Mouse (Mus musculus): Measurements from ENCODE around the gene Tm9sf2. TPM values are rescaled to one million over a fixed set of nuclear protein-coding genes. Genes with fewer than 3 reads are reported as not detected.

Gene Tm9sf2
- polyA plus RNA-seq, 1 experiment from 2014 or later = 115 TPM

GRCm38 (mm10) chr14:122181078-122181814, 74.4 kb downstream of the Tm9sf2 start, which contains the start of gene Clybl:
TSS of gene Clybl (plus strand) at chr14:122181704.
- H3K4me1 ChIP-seq = peaks cover 32% of the 10 kb centered on the region
- no peaks in the 10 kb centered on the region for H3K36me3 ChIP-seq
- no peaks in the 10 kb centered on the region for H3K27me3 ChIP-seq (replicated peaks)
- H3K9me3 ChIP-seq = no peaks in the 10 kb centered on the region
- H3K9ac ChIP-seq = peak within 1 kb of the TSS; percentile 87
- H3K4me2 ChIP-seq = peak within 1 kb of the TSS; percentile 80
- peak within 1 kb of the TSS; percentile 88 for H3K4me3 ChIP-seq
- ATAC-seq (ENCODE audit: extremely low read depth, insufficient number of reproducible peaks, low FRiP score, low TSS enrichment) = peak; percentile 98
- peak within 1 kb of the TSS; percentile 74 for H3K27ac ChIP-seq (replicated peaks)
- 5% methylated on average over 43 of the region's 45 CpGs for WGBS

- Histone ChIP-seq H3K4me2 (peak overlapping the region; percentile 80), H3K9ac (peak overlapping the region; percentile 87), H3K27me3 (replicated peaks) (no peaks in the 10 kb centered on the region), H3K4me1 (peaks cover 32% of the 10 kb centered on the region), H3K36me3 (no peaks in the 10 kb centered on the region), H3K27ac (replicated peaks) (peak overlapping the region; percentile 74), H3K4me3 (peak overlapping the region; percentile 88), H3K9me3 (no peaks in the 10 kb centered on the region)
- ATAC-seq (ENCODE audit: extremely low read depth, insufficient number of reproducible peaks, low FRiP score, low TSS enrichment) = peak; percentile 49
- WGBS = 1% methylated on average over 12 of the region's 12 CpGs
Observed at GRCm38 (mm10) chr14:122181815-122182157, 74.9 kb downstream of the Tm9sf2 start.

- H3K27ac ChIP-seq (replicated peaks) = no peak overlapping the region
Observed at GRCm38 (mm10) chr14:122182220-122182619, 75.4 kb downstream of the Tm9sf2 start.

GRCm38 (mm10) chr14:122183974-122184373, 77.1 kb downstream of the Tm9sf2 start:
- ATAC-seq (ENCODE audit: extremely low read depth, insufficient number of reproducible peaks, low FRiP score, low TSS enrichment) = no peak
- whole genome bisulfite sequencing = 47% methylated on average over 11 of the region's 11 CpGs

More at GRCm38 (mm10) chr14:122182220-122182619, 75.4 kb downstream of the Tm9sf2 start:
- H3K9me3 ChIP-seq = no peaks in the 10 kb centered on the region
- no peak for ATAC-seq (ENCODE audit: extremely low read depth, insufficient number of reproducible peaks, low FRiP score, low TSS enrichment)
- H3K36me3 ChIP-seq = no peaks in the 10 kb centered on the region
- peak overlapping the region; percentile 88 for H3K4me3 ChIP-seq
- H3K4me1 ChIP-seq = peaks cover 32% of the 10 kb centered on the region
- peak overlapping the region; percentile 80 for H3K4me2 ChIP-seq
- H3K9ac ChIP-seq = peak overlapping the region; percentile 87
- 65% methylated on average over 6 of the region's 6 CpGs for WGBS
- no peaks in the 10 kb centered on the region for H3K27me3 ChIP-seq (replicated peaks)

GRCm38 (mm10) chr14:122188250-122188649, 81.4 kb downstream of the Tm9sf2 start:
- H3K9ac ChIP-seq = no peak overlapping the region
- no peak overlapping the region for H3K4me3 ChIP-seq
- peaks cover 4% of the 10 kb centered on the region; the same call in 1 of the 2 replicates for H3K9me3 ChIP-seq
- H3K4me1 ChIP-seq = peaks cover 14% of the 10 kb centered on the region
- WGBS = 83% methylated on average over 5 of the region's 5 CpGs
- no peak overlapping the region for H3K27ac ChIP-seq (replicated peaks)
- H3K4me2 ChIP-seq = no peak overlapping the region
- H3K36me3 ChIP-seq = no peaks in the 10 kb centered on the region
- H3K27me3 ChIP-seq (replicated peaks) = no peaks in the 10 kb centered on the region
- no peak for ATAC-seq (ENCODE audit: extremely low read depth, insufficient number of reproducible peaks, low FRiP score, low TSS enrichment)

More at GRCm38 (mm10) chr14:122183974-122184373, 77.1 kb downstream of the Tm9sf2 start:
- Histone ChIP-seq H3K4me2 (0 out of 2 replicates have a peak overlapping the region, but pooled peaks have one; percentile 24), H3K4me1 (peaks cover 29% of the 10 kb centered on the region), H3K9me3 (no peaks in the 10 kb centered on the region), H3K27me3 (replicated peaks) (no peaks in the 10 kb centered on the region), H3K36me3 (no peaks in the 10 kb centered on the region), H3K4me3 (no peak overlapping the region), H3K9ac (no peak overlapping the region), H3K27ac (replicated peaks) (no peak overlapping the region)

GRCm38 (mm10) chr14:122189901-122190300, 83.1 kb downstream of the Tm9sf2 start:
- WGBS = 77% methylated on average over 5 of the region's 5 CpGs
- H3K9ac ChIP-seq = no peak overlapping the region
- ATAC-seq (ENCODE audit: extremely low read depth, insufficient number of reproducible peaks, low FRiP score, low TSS enrichment) = no peak
- H3K4me2 ChIP-seq = no peak overlapping the region
- no peaks in the 10 kb centered on the region for H3K36me3 ChIP-seq
- peaks cover 4% of the 10 kb centered on the region; the same call in 1 of the 2 replicates for H3K9me3 ChIP-seq
- no peak overlapping the region for H3K27ac ChIP-seq (replicated peaks)
- 0 out of 2 replicates have a peak, but pooled peaks cover 5% of the 10 kb centered on the region for H3K4me1 ChIP-seq
- no peaks in the 10 kb centered on the region for H3K27me3 ChIP-seq (replicated peaks)
- no peak overlapping the region for H3K4me3 ChIP-seq

- Histone ChIP-seq H3K27me3 (replicated peaks) (no peaks in the 10 kb centered on the region), H3K27ac (replicated peaks) (no peak overlapping the region), H3K9ac (no peak overlapping the region), H3K9me3 (peaks cover 4% of the 10 kb centered on the region; the same call in 1 of the 2 replicates), H3K4me2 (no peak overlapping the region), H3K4me1 (0 out of 2 replicates have a peak, but pooled peaks cover 5% of the 10 kb centered on the region), H3K36me3 (no peaks in the 10 kb centered on the region), H3K4me3 (no peak overlapping the region)
- 18% methylated on average over 2 of the region's 2 CpGs for WGBS
- no peak for ATAC-seq (ENCODE audit: extremely low read depth, insufficient number of reproducible peaks, low FRiP score, low TSS enrichment)
Observed at GRCm38 (mm10) chr14:122190527-122190926, 83.7 kb downstream of the Tm9sf2 start.

- H3K27me3 ChIP-seq (replicated peaks) = no peaks in the 10 kb centered on the region
- H3K4me3 ChIP-seq = no peak overlapping the region
- H3K9ac ChIP-seq = no peak overlapping the region
- no peak for ATAC-seq (ENCODE audit: extremely low read depth, insufficient number of reproducible peaks, low FRiP score, low TSS enrichment)
- no peak overlapping the region for H3K27ac ChIP-seq (replicated peaks)
- H3K4me2 ChIP-seq = no peak overlapping the region
- H3K9me3 ChIP-seq = peaks cover 4% of the 10 kb centered on the region; the same call in 1 of the 2 replicates
- H3K36me3 ChIP-seq = no peaks in the 10 kb centered on the region
- WGBS = 19% methylated on average over 7 of the region's 7 CpGs
- 0 out of 2 replicates have a peak, but pooled peaks cover 5% of the 10 kb centered on the region for H3K4me1 ChIP-seq
Observed at GRCm38 (mm10) chr14:122190941-122191510, 84.2 kb downstream of the Tm9sf2 start.

- no peak overlapping the region for H3K4me2 ChIP-seq
- ATAC-seq (ENCODE audit: extremely low read depth, insufficient number of reproducible peaks, low FRiP score, low TSS enrichment) = no peak
- no peak overlapping the region for H3K9ac ChIP-seq
- no peak overlapping the region for H3K27ac ChIP-seq (replicated peaks)
- peaks cover 10% of the 10 kb centered on the region; the same call in 1 of the 2 replicates for H3K9me3 ChIP-seq
- no peak overlapping the region for H3K4me3 ChIP-seq
- H3K4me1 ChIP-seq = 0 out of 2 replicates have a peak, but pooled peaks cover 5% of the 10 kb centered on the region
- WGBS = 93% methylated on average over 8 of the region's 8 CpGs
- no peaks in the 10 kb centered on the region for H3K36me3 ChIP-seq
- no peaks in the 10 kb centered on the region for H3K27me3 ChIP-seq (replicated peaks)
Observed at GRCm38 (mm10) chr14:122194630-122195029, 87.8 kb downstream of the Tm9sf2 start.

GRCm38 (mm10) chr14:122196851-122197250, 90.0 kb downstream of the Tm9sf2 start:
- no peak overlapping the region for H3K4me2 ChIP-seq
- ATAC-seq (ENCODE audit: extremely low read depth, insufficient number of reproducible peaks, low FRiP score, low TSS enrichment) = no peak
- H3K36me3 ChIP-seq = no peaks in the 10 kb centered on the region
- no peak overlapping the region for H3K9ac ChIP-seq
- 73% methylated on average over 6 of the region's 6 CpGs for WGBS
- peaks cover 10% of the 10 kb centered on the region; the same call in 1 of the 2 replicates for H3K9me3 ChIP-seq
- H3K27me3 ChIP-seq (replicated peaks) = no peaks in the 10 kb centered on the region
- no peaks in the 10 kb centered on the region for H3K4me1 ChIP-seq
- no peak overlapping the region for H3K4me3 ChIP-seq
- no peak overlapping the region for H3K27ac ChIP-seq (replicated peaks)

- no peak for ATAC-seq (ENCODE audit: extremely low read depth, insufficient number of reproducible peaks, low FRiP score, low TSS enrichment)
- H3K4me2 ChIP-seq = no peak overlapping the region
- no peaks in the 10 kb centered on the region for H3K27me3 ChIP-seq (replicated peaks)
- 0 out of 2 replicates have a peak, but pooled peaks cover 6% of the 10 kb centered on the region for H3K9me3 ChIP-seq
- H3K9ac ChIP-seq = no peak overlapping the region
- no peaks in the 10 kb centered on the region for H3K36me3 ChIP-seq
- WGBS = 80% methylated on average over 14 of the region's 14 CpGs
- no peaks in the 10 kb centered on the region for H3K4me1 ChIP-seq
- no peak overlapping the region for H3K4me3 ChIP-seq
- no peak overlapping the region for H3K27ac ChIP-seq (replicated peaks)
Observed at GRCm38 (mm10) chr14:122200247-122200885, 93.5 kb downstream of the Tm9sf2 start.
